Mouse (Mus musculus): ENCODE results near the gene Mipol1. TPM values are rescaled to one million over a fixed set of nuclear protein-coding genes. Genes with fewer than 3 reads are reported as not detected.

Mipol1 gene
- total RNA-seq, 2 experiments from 2014 or later = 10.3 to 13.3 TPM

Other genes starting within 250 kb of the Mipol1 start
- under 1 TPM; 0.26 to 0.69 TPM for gene Slc25a21, start 33.0 kb upstream of the Mipol1 start, total RNA-seq (2021)
- gene Prps1l3, start within 50 bp of the Mipol1 start, total RNA-seq (2021) = 10 to 100 TPM; 33.9 to 39.0 TPM

Data from adrenal gland, postnatal 36 days (tissue).